Mouse (Mus musculus) cerebral cortex, adult 2 months (tissue): Measurements from ENCODE around the gene Psmb4.

ENCODE experiments used
- WGBS: fragments of 180-500 bp; shearing (Covaris S2); methylation state at CpG from one replicate; pipeline ENCODE4 v1.1.7; 2018; 5-methylcytosine and 5-hydroxymethylcytosine counted together

Psmb4 gene

GRCm38 (mm10) chr3:94886316-94887224 lies at the start of gene Psmb4:
Psmb4 (minus strand) TSS chr3:94886961.
- under 1% methylated on average over 61 of the region's 61 CpGs for WGBS

GRCm38 (mm10) chr3:94936147-94936546 lies 49.4 kb upstream of the Psmb4 start:
- 89% methylated on average over 5 of the region's 5 CpGs for WGBS

- WGBS: 90% methylated on average over 3 of the region's 3 CpGs
These were observed 48.6 kb upstream of the Psmb4 start for GRCm38 (mm10) chr3:94935332-94935731.

GRCm38 (mm10) chr3:94934564-94934963 lies 47.8 kb upstream of the Psmb4 start:
- 99% methylated on average over 3 of the region's 3 CpGs for WGBS

GRCm38 (mm10) chr3:94933604-94934003 lies 46.8 kb upstream of the Psmb4 start:
- WGBS: no CpG with 5 or more reads among the region's 2 CpGs

GRCm38 (mm10) chr3:94932809-94933564 lies 46.2 kb upstream of the Psmb4 start, which contains the start of gene Selenbp1:
Selenbp1 (plus strand) TSS chr3:94933056.
- 35% methylated on average over 16 of the region's 16 CpGs for WGBS

- 56% methylated on average over 2 of the region's 2 CpGs for WGBS
These were observed 45.5 kb upstream of the Psmb4 start for GRCm38 (mm10) chr3:94932279-94932678.

GRCm38 (mm10) chr3:94931427-94932082 lies 44.8 kb upstream of the Psmb4 start:
- WGBS: 91% methylated on average over 10 of the region's 10 CpGs

GRCm38 (mm10) chr3:94930386-94931266 lies 43.9 kb upstream of the Psmb4 start:
- 75% methylated on average over 7 of the region's 7 CpGs for WGBS

- WGBS: 87% methylated on average over 4 of the region's 4 CpGs
These were observed 42.2 kb upstream of the Psmb4 start for GRCm38 (mm10) chr3:94928979-94929378.

- WGBS: 71% methylated on average over 4 of the region's 4 CpGs
These were observed 39.6 kb upstream of the Psmb4 start for GRCm38 (mm10) chr3:94926301-94926736.

- 87% methylated on average over 8 of the region's 8 CpGs for WGBS
These were observed 37.9 kb upstream of the Psmb4 start for GRCm38 (mm10) chr3:94924688-94925087.

- WGBS: 26% methylated on average over 3 of the region's 3 CpGs
These were observed 35.6 kb upstream of the Psmb4 start for GRCm38 (mm10) chr3:94922333-94922732.

- WGBS: 51% methylated on average over 3 of the region's 3 CpGs
These were observed 34.3 kb upstream of the Psmb4 start for GRCm38 (mm10) chr3:94921104-94921503.

- WGBS: 84% methylated on average over 4 of the region's 4 CpGs
These were observed 32.1 kb upstream of the Psmb4 start for GRCm38 (mm10) chr3:94918845-94919244.

GRCm38 (mm10) chr3:94917816-94918361 lies 31.1 kb upstream of the Psmb4 start:
- 50% methylated on average over 14 of the region's 14 CpGs for WGBS

GRCm38 (mm10) chr3:94915903-94916741 lies 29.4 kb upstream of the Psmb4 start:
- WGBS: 62% methylated on average over 7 of the region's 7 CpGs

- 80% methylated on average over 5 of the region's 5 CpGs for WGBS
These were observed 27.0 kb upstream of the Psmb4 start for GRCm38 (mm10) chr3:94913801-94914200.

- WGBS: 84% methylated on average over 2 of the region's 2 CpGs
These were observed 24.4 kb upstream of the Psmb4 start for GRCm38 (mm10) chr3:94911050-94911693.
